Mouse (Mus musculus) ES-E14 (cell line): ENCODE results near the gene Dnase1l3.

Experiments
- HCFC1 ChIP-seq: IDR thresholded peaks from 2 replicates; pipeline ENCODE4 v1.6.1; 2012; ENCODE audit warnings: low read length, inconsistent platforms, borderline replicate concordance; ENCODE audit not compliant: insufficient read depth
- ZC3H11A ChIP-seq: IDR thresholded peaks from 2 replicates; pipeline ENCODE4 v1.6.1; 2012; ENCODE audit warnings: low read depth, mild to moderate bottlenecking, inconsistent platforms, low read length, borderline replicate concordance

DNA sequence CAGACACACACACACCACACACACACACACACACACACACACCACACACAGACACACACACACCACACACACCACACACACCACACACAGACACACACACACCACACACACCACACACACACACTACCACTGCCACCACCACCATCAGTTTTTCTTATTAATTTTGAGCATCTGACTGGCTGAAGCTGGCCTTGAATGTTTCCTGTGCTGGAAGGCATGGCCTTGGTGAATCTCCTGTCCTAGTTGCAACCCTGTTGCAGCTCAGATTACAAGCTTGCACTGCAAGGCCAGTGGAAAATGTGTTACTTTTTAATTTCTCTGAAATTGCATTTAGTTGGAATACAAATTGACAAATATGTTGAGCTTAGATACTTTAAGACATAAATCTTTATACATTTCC lies 12.7 kb upstream of the Dnase1l3 start:
- TF ChIP-seq HCFC1 (no peak), ZC3H11A (no peak)
